Mouse (Mus musculus) kidney, embryonic 15.5 days (tissue): ENCODE measurements at regions not wholly inside any gene's neighbourhood (a gene's known extent, or its start where the extent isn't known, plus 50 kb on each side); places are given as distances from the start of the nearest gene placed in this dataset.
A peak's percentile ranks its signal among the peaks of the same experiment; 100 is the strongest.
"Not testable (repeated sequence)": the region's sequence is repeated elsewhere in the genome, so short reads cannot be mapped to it uniquely, and the experiment has no call there.

Experiments
- ATAC-seq: fragments of 200-750 bp; cut with Nextera tagmentation; replicated peaks from 2 replicates; pipeline ENCODE4 v1.8.0; 2017; ENCODE audit warnings: moderate TSS enrichment; ENCODE audit not compliant: low FRiP score
- H3K27ac ChIP-seq: fragments of 300-500 bp; sonication (generic); 2 replicates; pipeline ENCODE4 v1.5.1; 2015; ENCODE audit warnings: mild to moderate bottlenecking, inconsistent platforms
- H3K27me3 ChIP-seq: fragments of 300-500 bp; sonication (generic); 2 replicates; pipeline ENCODE4 v1.6.1; 2015; ENCODE audit warnings: inconsistent platforms
- H3K36me3 ChIP-seq: fragments of 300-500 bp; sonication (generic); 2 replicates; pipeline ENCODE4 v1.6.1; 2015; ENCODE audit warnings: inconsistent platforms
- H3K4me1 ChIP-seq: fragments of 300-500 bp; sonication (generic); 2 replicates; pipeline ENCODE4 v1.6.1; 2015; ENCODE audit warnings: inconsistent platforms
- H3K4me2 ChIP-seq: fragments of 300-500 bp; sonication (generic); 2 replicates; pipeline ENCODE4 v1.6.1; 2015; ENCODE audit warnings: moderate library complexity, mild to moderate bottlenecking, inconsistent platforms
- H3K4me3 ChIP-seq: fragments of 300-500 bp; sonication (generic); replicated peaks from 2 replicates; pipeline ENCODE4 v1.5.1; 2015; ENCODE audit warnings: mild to moderate bottlenecking, inconsistent platforms
- H3K9ac ChIP-seq: fragments of 300-500 bp; sonication (generic); 2 replicates; pipeline ENCODE4 v1.6.1; 2015; ENCODE audit warnings: mild to moderate bottlenecking, inconsistent platforms
- H3K9me3 ChIP-seq: fragments of 300-500 bp; sonication (generic); replicated peaks from 2 replicates; pipeline ENCODE4 v1.6.1; 2016; ENCODE audit warnings: inconsistent platforms
- WGBS: fragments of 180-500 bp; shearing (Covaris S2); methylation state at CpG from one replicate; pipeline ENCODE4 v1.1.7; 2015; ENCODE audit warnings: mixed read lengths; 5-methylcytosine and 5-hydroxymethylcytosine counted together

- no peak overlapping the region for H3K4me3 ChIP-seq
- 63% methylated on average over 13 of the region's 13 CpGs for WGBS
- H3K4me2 ChIP-seq, result no peak overlapping the region
- no peaks in the 10 kb centered on the region for H3K27me3 ChIP-seq
- H3K27ac ChIP-seq, result no peak overlapping the region
- 0 out of 2 replicates have a peak, but pooled peaks cover 3% of the 10 kb centered on the region for H3K4me1 ChIP-seq
- no peak for ATAC-seq
- no peaks in the 10 kb centered on the region for H3K9me3 ChIP-seq
- no peaks in the 10 kb centered on the region for H3K36me3 ChIP-seq
- H3K9ac ChIP-seq, result no peak overlapping the region
Observed at GRCm38 (mm10) chr14:58286007-58286525, 215.7 kb downstream of the Fgf9 start.

GRCm38 (mm10) chr14:58282708-58283290 lies 212.5 kb downstream of the Fgf9 start:
- H3K4me1 ChIP-seq, result 0 out of 2 replicates have a peak, but pooled peaks cover 3% of the 10 kb centered on the region
- no peak overlapping the region for H3K9ac ChIP-seq
- H3K27me3 ChIP-seq, result no peaks in the 10 kb centered on the region
- H3K4me3 ChIP-seq, result no peak overlapping the region
- H3K36me3 ChIP-seq, result no peaks in the 10 kb centered on the region
- no peaks in the 10 kb centered on the region for H3K9me3 ChIP-seq
- ATAC-seq, result no peak
- 66% methylated on average over 15 of the region's 15 CpGs for WGBS
- H3K4me2 ChIP-seq, result no peak overlapping the region
- no peak overlapping the region for H3K27ac ChIP-seq

- Histone ChIP-seq H3K36me3 (no peaks in the 10 kb centered on the region), H3K9me3 (no peaks in the 10 kb centered on the region), H3K27me3 (no peaks in the 10 kb centered on the region), H3K4me2 (no peak overlapping the region), H3K27ac (no peak overlapping the region), H3K4me1 (0 out of 2 replicates have a peak, but pooled peaks cover 3% of the 10 kb centered on the region), H3K9ac (no peak overlapping the region), H3K4me3 (no peak overlapping the region)
- no peak for ATAC-seq
- 92% methylated on average over 3 of the region's 3 CpGs for WGBS
Observed at GRCm38 (mm10) chr14:58282264-58282663, 211.9 kb downstream of the Fgf9 start.

- Histone ChIP-seq H3K27ac (peak overlapping the region; percentile 60; the same call in 1 of the 2 replicates), H3K4me1 (peaks cover 17% of the 10 kb centered on the region)
- not testable (repeated sequence) for H3K4me2 ChIP-seq, H3K36me3 ChIP-seq, H3K9ac ChIP-seq, H3K4me3 ChIP-seq, H3K9me3 ChIP-seq, H3K27me3 ChIP-seq
- ATAC-seq, result peak; percentile 70; the same call in 1 of the 2 replicates
- 28% methylated on average over 2 of the region's 2 CpGs for WGBS
Observed at GRCm38 (mm10) chr14:58274440-58274839, 204.1 kb downstream of the Fgf9 start.

GRCm38 (mm10) chr14:58273693-58274419 lies 203.5 kb downstream of the Fgf9 start:
- Histone ChIP-seq H3K4me1 (peaks cover 17% of the 10 kb centered on the region), H3K36me3 (no peaks in the 10 kb centered on the region), H3K9ac (no peak overlapping the region), H3K9me3 (no peaks in the 10 kb centered on the region), H3K27me3 (no peaks in the 10 kb centered on the region), H3K4me2 (no peak overlapping the region), H3K27ac (peak overlapping the region; percentile 60; the same call in 1 of the 2 replicates), H3K4me3 (no peak overlapping the region)
- 36% methylated on average over 10 of the region's 10 CpGs for WGBS
- ATAC-seq, result peak; percentile 87

- no peak overlapping the region for H3K4me3 ChIP-seq
- H3K27me3 ChIP-seq, result no peaks in the 10 kb centered on the region
- H3K9me3 ChIP-seq, result no peaks in the 10 kb centered on the region
- peaks cover 32% of the 10 kb centered on the region for H3K4me1 ChIP-seq
- no peak overlapping the region for H3K9ac ChIP-seq
- ATAC-seq, result no peak
- 12% methylated on average over 7 of the region's 7 CpGs for WGBS
- peak overlapping the region; percentile 71 for H3K27ac ChIP-seq
- H3K4me2 ChIP-seq, result no peak overlapping the region
- H3K36me3 ChIP-seq, result no peaks in the 10 kb centered on the region
Observed at GRCm38 (mm10) chr14:58265373-58265772, 195.0 kb downstream of the Fgf9 start.

- 32% methylated on average over 7 of the region's 7 CpGs for WGBS
- Histone ChIP-seq H3K4me3 (no peak overlapping the region), H3K36me3 (no peaks in the 10 kb centered on the region), H3K27me3 (no peaks in the 10 kb centered on the region), H3K4me1 (peaks cover 32% of the 10 kb centered on the region), H3K27ac (peak overlapping the region; percentile 71), H3K4me2 (no peak overlapping the region), H3K9me3 (no peaks in the 10 kb centered on the region), H3K9ac (no peak overlapping the region)
- ATAC-seq, result peak; percentile 93
Observed at GRCm38 (mm10) chr14:58264401-58264800, 194.1 kb downstream of the Fgf9 start.

GRCm38 (mm10) chr14:58253369-58253968 lies 183.1 kb downstream of the Fgf9 start:
- H3K4me1 ChIP-seq, result peaks cover 14% of the 10 kb centered on the region
- peak; percentile 74 for ATAC-seq
- H3K27ac ChIP-seq, result peak overlapping the region; percentile 62
- no peaks in the 10 kb centered on the region for H3K27me3 ChIP-seq
- 50% methylated on average over 3 of the region's 3 CpGs for WGBS
- H3K36me3 ChIP-seq, result no peaks in the 10 kb centered on the region
- H3K4me3 ChIP-seq, result no peak overlapping the region
- no peaks in the 10 kb centered on the region for H3K9me3 ChIP-seq
- H3K4me2 ChIP-seq, result no peak overlapping the region
- H3K9ac ChIP-seq, result no peak overlapping the region

- ATAC-seq, result no peak
- H3K27ac ChIP-seq, result no peak overlapping the region
- no peaks in the 10 kb centered on the region for H3K9me3 ChIP-seq
- H3K4me3 ChIP-seq, result no peak overlapping the region
- no peak overlapping the region for H3K9ac ChIP-seq
- H3K4me1 ChIP-seq, result no peaks in the 10 kb centered on the region
- 93% methylated on average over 1 of the region's 1 CpGs for WGBS
- no peaks in the 10 kb centered on the region for H3K36me3 ChIP-seq
- no peaks in the 10 kb centered on the region; the same call in 1 of the 2 replicates for H3K27me3 ChIP-seq
- H3K4me2 ChIP-seq, result no peak overlapping the region
Observed at GRCm38 (mm10) chr14:58225869-58226268, 155.5 kb downstream of the Fgf9 start.

GRCm38 (mm10) chr14:58224419-58224818 lies 154.1 kb downstream of the Fgf9 start:
- H3K4me1 ChIP-seq, result no peaks in the 10 kb centered on the region
- ATAC-seq, result no peak
- H3K36me3 ChIP-seq, result no peaks in the 10 kb centered on the region
- H3K27ac ChIP-seq, result no peak overlapping the region
- WGBS, result 86% methylated on average over 3 of the region's 3 CpGs
- no peak overlapping the region for H3K4me2 ChIP-seq
- H3K9ac ChIP-seq, result no peak overlapping the region
- no peaks in the 10 kb centered on the region for H3K9me3 ChIP-seq
- H3K27me3 ChIP-seq, result no peaks in the 10 kb centered on the region; the same call in 1 of the 2 replicates
- H3K4me3 ChIP-seq, result no peak overlapping the region

GRCm38 (mm10) chr14:58208401-58208800 lies 138.1 kb downstream of the Fgf9 start:
- no peak for ATAC-seq
- WGBS, result 90% methylated on average over 1 of the region's 1 CpGs

More at GRCm38 (mm10) chr14:58208401-58208800, 138.1 kb downstream of the Fgf9 start:
- Histone ChIP-seq H3K4me1 (no peaks in the 10 kb centered on the region), H3K9ac (no peak overlapping the region), H3K27ac (no peak overlapping the region), H3K4me2 (no peak overlapping the region), H3K9me3 (no peaks in the 10 kb centered on the region), H3K4me3 (no peak overlapping the region), H3K36me3 (no peaks in the 10 kb centered on the region), H3K27me3 (no peaks in the 10 kb centered on the region)
